Mouse (Mus musculus) MN1 (cell line): ENCODE data around the gene Abcc1.
A peak's percentile ranks its signal among the peaks of the same experiment; 100 is the strongest.

Experiments used
- DNase-seq: peaks from one replicate; pipeline ENCODE4 v3.0.0-alpha.2; 2016; ENCODE audit warnings: low spot score

Gene Abcc1

DNA sequence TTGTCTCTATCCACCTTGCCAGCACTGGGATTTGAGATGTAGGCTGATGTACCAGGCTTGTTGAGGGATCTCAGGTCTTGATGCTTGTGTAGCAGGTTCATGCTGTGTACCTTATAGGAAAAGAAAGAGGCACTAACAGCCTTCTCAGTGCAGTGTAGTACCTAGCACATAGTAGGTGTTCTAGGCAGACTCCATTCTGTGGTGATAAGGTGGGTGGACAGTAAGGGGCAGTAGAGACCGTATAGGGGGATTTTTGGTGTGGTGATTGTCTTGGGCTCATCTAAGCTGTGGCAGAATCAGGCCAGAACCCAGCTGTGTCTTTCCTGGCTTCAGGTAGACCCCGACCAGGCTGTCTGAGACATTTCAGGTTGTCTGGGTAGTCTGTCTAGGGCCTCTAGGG, 15.0 kb downstream of the Abcc1 start:
- DNase-seq: no peak

DNA sequence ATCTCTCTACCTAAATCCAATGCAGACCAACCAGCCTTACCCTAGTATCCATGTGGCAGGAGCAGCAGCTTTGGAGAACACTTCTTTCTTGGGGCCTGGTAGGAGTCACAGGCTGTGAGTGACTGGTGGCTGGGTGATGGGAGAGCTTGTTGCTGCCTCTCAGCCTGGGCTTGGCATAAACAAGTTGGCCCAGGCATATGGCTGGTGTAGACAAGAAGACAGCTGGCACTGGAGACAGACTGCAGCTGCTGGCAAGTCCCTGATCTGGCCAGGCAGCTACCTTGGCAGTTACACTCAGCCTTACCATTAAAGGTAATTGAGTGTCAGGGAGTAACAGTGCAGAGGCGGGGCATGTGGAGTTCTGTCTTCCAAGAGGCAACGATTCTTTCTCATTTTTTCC, 16.0 kb downstream of the Abcc1 start:
- peak; percentile 52 for DNase-seq

DNA sequence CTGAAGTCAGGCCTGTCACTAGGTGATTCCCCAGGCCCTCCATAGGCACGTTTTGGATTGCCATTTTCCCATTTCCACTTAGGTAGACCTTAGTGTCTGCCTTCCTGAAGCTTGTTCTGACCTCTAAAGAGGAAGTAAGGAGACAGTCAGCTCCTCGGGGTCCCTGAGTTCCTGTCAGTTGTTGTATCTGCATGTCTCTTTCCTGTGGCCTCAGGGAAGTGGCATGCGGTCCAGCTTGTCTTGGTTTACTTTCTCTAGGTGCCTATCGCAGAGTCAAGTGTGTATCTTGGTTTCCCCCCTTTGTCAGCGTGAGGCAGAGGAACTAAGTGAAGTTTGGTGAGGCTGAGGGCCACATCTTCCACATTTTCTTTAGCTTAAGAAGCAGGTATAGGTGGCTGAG, 17.3 kb downstream of the Abcc1 start:
- DNase-seq: no peak

DNA sequence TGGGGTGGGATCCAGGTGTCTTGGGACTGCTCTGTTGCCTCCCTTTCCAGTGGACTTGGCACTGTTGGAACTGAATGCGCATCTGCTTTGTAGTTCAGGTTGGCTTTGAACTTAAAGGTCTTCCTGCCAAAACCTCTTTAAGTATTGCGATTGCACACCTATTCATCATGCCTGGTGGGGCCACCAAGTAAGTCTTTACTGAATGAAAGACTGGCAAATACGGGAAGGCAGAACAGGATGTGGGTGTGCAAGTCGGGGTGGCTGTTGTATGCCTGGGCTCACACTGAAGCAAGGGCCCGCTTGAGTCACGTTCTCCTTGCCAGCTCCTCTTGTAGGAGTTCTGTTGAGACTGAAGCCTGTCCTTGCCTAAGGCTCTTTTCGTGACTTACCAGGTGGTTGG, 18.5 kb downstream of the Abcc1 start:
- no peak for DNase-seq

DNA sequence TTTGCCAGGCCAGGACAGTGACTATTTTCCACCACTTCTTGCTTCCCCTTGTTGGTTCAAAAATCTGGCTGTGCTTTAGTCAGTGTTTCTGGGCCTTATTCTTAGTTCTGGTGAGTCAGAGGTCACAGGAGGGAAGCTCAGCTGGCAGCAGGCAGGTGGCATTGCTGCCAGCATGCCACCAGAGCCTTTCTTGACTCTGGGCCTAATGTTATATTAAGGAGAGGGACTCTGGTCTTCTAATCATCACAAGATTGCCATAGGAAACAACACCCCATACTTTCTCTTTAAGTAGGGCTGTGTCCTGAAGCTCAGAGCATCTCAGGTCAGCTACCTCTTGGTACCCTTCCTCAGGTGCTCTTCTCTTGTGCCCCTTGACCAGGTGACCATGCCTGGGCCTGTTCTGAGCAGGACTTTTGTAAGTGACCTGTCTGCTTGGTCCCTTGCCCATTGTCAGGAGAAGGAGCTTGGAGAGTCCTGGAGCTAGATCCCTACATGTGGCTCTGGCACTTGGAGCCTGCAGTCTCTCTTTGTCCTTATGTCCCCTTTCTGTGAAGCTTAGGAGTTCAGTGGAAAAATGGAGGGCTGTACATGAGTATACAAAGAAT, 19.8 kb downstream of the Abcc1 start:
- no peak for DNase-seq

DNA sequence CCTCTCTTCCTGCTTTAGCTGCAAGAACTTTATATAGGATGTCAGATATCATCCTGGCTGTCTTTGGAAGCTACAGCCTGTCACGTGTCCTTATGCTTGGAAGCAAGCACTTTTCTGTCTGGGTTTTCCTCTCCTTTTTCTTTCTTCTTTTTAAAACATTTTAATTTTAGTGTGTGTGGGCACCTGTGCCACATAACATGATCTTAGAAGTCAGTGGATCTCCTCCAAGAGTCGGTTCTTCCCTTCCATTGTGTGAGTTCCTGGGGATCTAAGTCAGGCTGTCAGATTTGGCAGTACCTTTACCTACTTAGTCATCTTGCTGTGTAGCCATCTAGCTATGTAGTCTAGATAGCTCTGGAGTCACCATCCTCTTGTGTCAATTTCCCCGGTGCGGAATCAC, 37.9 kb downstream of the Abcc1 start:
- DNase-seq: no peak

DNA sequence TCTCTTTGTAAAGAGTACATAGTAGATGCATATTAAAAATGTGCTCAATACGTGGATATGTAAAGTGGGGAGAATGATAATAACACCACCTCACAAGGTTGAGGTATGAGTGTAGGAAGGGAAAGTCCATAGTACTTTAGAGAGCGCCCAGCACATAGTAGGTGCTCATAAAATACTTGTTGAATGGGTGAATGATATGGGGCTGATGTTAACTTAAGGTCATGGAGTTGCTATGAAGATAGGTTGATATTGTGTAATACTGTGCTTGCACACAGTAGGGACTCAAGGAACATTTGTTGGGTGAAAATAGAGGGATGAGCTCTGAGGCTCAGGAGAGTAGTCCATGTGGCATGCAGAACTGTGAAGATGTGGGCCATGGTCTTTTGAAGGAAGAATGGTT, 42.1 kb downstream of the Abcc1 start:
- DNase-seq: no peak

DNA sequence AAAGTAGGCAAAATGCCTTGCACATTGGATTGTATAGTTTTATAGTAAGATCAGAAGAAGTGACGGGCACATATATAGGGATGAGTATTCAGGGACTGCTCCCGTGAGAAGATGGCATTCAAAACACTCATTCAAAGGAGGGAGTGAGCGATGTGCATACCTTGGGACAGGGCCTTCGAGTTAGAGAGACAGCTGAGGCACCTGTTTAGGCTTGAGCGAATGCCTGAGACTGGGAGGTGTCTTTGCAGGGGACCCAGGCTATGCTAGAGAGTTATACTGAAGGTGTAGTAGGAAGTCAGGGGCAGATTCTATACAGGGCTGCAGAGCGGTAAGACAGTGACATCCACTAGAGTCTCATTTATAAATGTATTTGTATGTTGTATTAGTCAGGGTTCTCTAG, 44.3 kb downstream of the Abcc1 start:
- DNase-seq: no peak

DNA sequence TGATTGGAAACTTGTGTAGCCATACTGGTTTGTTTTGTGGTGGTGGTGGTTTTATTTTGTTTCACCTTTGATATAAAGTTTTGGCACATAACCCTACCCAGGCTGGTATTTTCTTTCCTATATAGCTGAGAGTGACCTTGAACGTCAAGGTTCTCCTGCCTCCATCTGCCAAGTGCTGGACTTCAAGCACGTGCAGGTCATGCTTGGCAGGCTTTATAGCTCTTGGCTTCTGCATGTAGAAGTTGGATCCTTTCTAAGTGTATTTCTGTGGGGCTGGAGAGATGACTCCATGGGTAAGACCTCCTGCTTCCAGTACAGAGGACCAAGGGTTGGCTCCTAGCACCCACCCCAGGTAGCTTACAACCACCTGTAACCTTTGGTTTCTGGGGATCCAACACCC, 47.8 kb downstream of the Abcc1 start:
- DNase-seq: no peak

DNA sequence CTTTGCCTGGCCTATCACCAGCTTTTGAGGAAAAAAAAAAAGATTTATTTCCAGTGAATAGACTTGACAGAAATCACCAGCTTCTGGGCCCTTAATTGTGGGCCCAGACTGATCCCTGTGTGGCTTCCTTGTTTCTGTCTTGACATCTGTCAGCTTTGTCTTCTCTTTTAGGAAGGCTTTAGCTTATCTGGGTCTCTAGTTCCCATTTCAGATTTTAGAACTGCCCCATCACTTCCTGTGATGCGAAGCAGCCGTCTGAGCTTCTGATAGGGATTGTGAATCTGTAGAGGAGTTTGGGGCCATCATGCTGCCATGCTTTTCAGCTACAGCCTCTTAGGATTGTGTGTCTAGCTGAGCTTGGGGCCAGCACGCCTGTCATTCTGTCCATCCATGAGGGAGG, 48.4 kb downstream of the Abcc1 start:
- DNase-seq: no peak

DNA sequence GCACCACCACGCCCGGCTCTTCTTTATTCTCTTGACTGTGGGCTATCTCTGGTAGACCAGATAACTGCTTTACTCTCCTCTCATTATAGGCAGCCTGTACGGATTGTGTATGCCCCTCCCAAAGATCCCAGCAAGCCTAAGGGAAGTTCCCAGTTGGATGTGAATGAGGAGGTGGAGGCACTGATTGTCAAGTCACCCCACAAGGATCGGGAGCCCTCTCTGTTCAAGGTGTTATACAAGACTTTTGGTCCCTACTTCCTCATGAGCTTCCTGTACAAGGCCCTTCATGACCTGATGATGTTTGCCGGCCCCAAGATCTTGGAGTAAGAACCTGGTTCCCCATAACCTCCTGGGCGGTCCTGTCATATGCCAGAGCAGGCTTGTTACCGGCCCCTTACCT, 49.3 kb downstream of the Abcc1 start:
- DNase-seq: no peak

DNA sequence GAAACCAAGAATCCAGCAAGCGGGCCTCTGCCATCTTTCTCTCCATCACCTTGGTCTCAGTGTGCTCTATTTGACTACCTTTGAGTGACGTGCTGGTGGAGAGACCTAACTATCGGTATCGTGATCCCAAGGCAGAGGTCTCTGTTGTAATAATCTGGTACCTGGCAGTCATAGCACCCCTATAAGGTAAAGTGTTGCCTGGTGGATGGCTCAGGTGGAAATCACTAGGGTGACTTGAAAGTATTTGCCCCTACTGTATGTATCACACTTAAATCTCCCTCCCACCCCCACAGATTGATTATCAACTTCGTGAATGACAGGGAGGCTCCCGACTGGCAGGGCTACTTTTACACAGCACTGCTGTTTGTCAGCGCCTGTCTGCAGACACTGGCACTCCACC, 49.8 kb downstream of the Abcc1 start:
- no peak for DNase-seq

DNA sequence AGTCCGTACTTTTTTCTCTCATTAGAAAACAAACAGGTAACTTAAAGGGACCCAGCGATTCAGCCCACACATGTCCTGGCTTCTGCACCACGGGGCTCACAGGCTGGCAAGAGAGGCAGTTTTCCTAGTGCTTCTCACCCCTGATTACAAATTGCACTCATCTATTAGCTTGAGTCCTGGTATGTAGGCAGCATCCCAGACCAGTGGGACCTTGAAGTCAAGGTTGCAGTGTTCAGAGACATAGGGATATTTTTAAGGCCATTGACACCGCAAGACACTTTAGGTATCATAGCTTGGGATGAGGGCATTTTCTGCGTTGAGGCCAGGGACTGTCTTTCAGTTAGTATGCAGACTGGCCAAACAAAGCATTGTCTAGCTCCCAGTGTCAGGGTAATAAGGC, 51.2 kb downstream of the Abcc1 start:
- DNase-seq: no peak

DNA sequence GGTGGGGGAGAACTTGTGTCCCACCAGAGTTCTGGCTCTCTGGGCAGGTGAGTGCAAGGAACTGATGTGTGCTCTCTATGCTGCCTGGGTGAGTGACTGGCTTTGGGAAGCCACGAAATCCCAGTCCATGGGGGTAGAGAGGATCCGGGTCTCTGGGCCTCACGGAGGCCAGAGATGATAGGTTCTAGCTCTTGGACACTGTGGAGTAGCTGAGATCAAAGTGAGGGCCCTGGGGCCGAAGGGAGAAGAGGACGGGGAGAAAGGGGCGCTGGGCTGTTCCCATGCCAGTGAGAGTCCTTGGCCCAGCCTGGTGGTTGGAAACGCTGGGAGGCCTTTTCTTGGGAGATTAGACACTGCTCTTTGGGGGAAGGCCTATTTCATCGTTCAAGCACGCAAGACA, 53.8 kb downstream of the Abcc1 start:
- DNase-seq: no peak

DNA sequence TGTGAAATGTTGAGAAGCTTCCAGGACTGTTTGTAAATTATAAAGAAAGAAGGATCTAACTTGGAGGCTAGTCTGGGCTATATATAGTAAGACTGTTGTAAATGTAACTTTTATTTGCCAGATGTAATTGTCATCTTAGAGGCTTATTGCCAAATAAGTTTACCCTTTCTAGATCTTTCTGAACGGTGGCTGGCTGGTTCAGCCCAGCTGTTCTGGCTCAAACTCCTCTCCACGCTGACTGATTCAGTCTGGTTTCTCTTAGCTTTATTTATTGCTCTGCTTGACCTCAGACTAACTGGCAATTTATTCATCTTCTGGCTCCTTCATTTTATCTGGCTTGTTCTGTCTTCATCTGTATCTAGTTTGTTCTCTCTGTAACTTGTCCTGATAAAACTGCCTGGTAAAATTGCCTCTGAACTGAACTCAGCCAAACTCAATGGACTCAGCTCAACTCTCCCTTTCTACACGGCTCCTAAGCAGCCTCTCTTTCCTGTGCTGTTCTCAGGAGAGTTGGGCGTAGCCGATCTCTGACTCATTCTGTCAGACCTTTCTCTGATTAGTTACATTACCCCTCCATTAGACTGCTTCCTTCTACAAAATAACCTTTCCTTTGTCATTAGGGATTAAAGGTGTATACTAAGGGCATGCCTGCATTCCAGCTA, 55.7 kb downstream of the Abcc1 start:
- DNase-seq: no peak

DNA sequence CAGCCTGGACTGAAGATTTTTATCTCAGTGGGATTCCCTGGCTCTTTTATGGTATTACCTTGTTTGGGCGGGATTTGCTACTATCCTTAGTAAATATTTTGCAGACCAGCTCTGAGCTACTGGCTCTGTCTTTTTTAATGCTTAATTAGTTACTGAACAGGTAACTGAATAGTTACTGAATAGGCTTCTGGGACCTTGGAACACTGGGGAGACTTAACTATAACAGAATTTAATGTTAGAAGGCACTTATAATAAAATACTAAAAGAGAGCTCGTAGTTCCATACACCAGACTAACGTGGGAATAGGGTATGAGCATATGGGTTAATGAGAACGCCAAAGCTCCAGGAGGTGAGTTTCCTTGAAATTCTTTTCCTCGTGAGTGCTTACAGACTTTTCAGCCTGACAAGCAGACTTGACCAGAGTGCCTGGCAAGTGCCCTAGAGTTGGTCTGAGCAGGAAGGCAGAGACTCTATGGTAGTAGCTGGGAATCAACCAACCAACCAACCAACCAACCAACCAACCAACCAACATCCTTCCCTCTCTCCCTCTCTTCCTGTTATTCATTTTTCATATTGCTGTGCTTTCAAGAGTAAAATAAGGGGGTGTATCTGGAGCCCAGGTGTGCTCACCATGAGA, 59.3 kb downstream of the Abcc1 start:
- no peak for DNase-seq

DNA sequence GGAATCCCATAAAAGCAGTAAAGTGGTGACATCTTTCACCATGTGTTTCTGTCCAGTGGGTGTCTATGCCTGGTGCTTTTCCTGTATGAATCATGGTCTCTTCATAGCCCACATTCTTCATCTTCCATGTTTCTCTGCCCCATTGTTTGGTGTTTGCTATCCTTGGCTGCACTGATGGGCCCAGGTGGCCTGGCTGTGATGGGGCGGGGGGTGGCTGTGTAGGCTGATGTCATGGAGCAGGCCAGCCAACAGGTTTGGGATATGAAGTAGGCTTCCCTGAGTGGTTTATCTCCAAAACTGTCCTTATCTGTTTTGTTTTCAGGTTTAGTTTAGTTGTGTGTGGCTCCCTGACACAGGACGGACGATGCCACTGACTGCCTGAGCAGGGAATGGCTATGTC, 60.7 kb downstream of the Abcc1 start:
- DNase-seq: no peak

DNA sequence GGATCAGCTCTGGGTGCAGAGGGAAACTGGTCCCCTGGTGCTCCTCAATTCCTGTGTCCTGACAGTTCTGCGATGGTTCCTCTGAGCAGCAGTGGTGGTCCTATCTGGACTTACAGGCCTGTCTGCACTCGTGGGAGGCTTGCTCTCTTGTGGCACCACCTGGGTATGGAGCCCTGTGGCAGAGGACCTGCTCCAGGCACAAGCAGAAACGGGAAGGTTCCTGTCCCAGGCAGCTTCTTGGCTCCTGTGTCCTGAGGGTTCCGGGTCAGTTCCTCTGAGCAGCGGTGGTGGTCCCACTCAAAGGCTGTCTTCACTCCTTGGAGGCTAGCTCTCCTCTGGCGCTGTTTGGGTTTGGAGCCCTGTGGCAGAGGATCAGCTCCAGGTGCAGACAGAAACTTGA, 68.0 kb downstream of the Abcc1 start:
- no peak for DNase-seq

DNA sequence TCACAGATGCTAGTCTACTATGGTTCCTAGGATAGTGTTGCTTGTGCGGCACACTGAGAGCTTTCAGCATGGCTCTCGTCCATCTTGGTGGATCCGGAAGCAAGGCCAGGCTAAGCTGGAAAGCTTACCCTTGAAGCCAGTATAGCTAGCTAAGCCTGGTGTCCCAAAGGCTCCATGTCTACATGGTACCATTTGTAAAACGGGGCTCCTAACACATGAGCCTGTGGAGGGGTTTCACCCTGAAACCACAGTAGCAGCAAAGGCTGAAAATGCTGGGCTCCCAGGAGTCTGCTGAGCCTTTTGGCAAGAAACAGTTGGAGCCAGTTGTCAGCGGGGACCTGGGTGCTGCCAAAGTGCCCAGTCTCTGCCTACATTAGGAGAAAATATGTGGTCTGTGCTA, 71.6 kb downstream of the Abcc1 start:
- no peak for DNase-seq

DNA sequence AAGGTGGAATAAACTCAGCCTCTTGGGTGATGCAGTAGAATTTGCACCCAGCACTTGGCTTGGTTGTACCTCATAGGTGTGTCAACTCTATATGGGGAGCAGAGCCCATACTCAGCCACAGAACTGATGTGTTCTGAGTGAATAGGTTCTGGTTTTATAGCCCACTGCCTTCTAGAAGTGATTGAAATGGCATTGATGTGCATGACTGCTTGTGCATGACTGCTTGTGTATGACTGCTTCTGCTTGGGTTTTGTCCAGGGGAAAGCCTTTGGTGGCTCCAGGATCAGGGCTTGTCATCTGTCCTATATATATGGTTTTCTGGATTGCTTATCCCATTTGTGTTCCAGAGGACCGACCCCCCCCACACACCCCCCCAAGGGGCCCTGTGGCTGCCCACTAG, 74.2 kb downstream of the Abcc1 start:
- DNase-seq: no peak

DNA sequence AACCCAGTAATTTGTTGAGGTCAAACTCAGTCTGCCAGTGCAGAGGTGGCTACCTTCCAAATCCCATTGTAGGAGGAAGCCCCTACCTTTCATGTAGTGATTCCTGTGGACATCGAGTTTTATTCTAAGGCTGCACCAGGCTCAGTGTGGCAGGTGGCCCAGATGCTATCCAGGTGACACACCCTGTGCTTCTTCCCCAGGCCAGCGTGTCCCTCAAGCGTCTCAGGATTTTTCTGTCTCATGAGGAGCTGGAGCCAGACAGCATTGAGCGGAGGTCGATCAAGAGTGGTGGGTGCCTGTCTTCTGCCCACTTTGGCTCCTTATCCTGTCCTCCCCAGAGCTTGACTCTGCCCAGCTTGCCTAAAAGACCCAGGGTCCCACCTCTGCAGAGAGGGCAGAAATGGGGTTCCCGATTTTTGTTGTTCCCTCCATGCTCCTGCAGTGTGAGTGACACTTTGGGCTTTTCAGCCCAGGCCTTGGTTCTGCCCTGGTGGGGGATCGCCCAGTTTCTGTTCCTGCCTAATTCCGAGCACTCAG, 76.2 kb downstream of the Abcc1 start:
- DNase-seq: no peak

DNA sequence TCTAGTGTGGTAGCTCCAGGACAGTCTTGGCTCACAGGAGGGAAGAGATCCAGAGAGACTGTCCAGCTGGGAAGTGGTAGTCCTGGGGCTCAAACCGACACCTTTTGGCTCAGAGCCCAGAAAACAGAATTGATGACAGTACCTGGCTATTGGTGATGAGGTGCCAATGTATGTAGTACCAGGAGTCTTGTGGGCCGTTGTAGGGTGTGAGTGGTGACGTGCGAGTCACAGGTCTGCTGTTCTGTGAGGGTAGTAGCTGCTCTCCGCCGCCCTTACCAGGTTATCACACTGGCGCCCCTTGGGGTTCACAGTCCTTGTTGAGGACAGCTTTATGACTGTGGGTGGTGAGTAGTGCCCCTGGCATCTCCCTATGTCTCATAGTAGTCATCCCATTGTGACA, 77.2 kb downstream of the Abcc1 start:
- no peak for DNase-seq

DNA sequence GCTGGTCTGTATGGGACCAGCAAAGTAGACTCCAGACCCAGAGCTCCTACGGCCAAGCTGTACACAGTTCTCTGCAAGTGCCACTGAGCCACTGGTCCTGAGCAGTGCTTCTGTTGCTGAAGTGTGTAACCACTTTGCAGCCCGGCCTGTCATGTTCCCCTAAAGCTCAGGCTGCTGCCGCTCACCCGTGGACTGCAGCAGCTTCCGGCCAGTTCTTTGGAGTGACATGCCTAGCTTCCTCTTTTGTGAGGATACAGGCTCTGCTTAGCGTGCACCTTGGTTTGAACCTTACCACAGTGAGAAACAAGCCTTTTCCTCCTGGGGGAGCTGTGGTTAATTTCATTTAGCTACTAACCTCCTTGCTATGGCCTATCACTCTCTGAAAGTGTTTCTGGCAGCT, 77.7 kb downstream of the Abcc1 start:
- no peak for DNase-seq
